Mouse (Mus musculus): ENCODE data around the gene Yy1. TPM values are rescaled to one million over a fixed set of nuclear protein-coding genes. Genes with fewer than 3 reads are reported as not detected.
A peak's percentile ranks its signal among the peaks of the same experiment; 100 is the strongest.

Yy1 gene
- polyA plus RNA-seq, 1 experiment from 2014 or later = 26.3 TPM

DNA sequence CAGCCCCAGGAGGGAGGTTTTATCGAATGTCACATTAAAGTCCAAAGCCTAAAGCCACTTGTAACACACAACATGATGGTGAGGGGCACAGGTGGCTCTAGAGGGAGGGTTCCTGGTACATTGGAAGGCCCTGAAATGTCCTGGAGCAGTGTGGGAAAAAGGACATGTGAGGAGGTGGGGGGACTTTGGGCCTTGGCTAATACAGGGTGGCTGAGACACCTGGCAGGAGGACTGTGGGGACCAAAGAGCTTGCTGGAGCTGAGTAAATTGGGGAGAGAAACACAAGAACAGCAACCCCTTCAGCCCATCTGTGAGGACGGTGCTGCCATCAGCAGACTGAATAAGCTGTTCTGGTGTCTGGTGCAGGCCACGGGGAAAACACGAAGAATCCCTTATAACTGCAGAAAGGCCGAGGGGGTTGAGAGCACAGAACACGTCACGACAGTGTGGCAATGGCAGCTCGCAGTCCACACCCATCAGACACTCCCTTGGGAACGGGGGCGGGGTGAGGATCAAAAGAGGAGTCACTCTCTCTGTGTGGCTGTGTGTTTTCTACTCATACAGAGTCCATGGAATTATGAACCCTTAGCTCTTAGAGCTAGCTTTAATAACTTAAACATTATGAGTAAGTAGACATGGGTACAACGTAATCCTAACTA, 24.4 kb upstream of the Yy1 start:
- Histone ChIP-seq H3K9ac (no peak overlapping the region), H3K36me3 (ENCODE audit: insufficient read depth) (no peaks in the 10 kb centered on the region), H3K4me1 (ENCODE audit: insufficient read depth) (peaks cover 6% of the 10 kb centered on the region; the same call in 1 of the 2 replicates), H3K27ac (ENCODE audit: low read depth) (no peak overlapping the region), H3K9me3 (ENCODE audit: low read depth, low read length) (no peaks in the 10 kb centered on the region), H3K4me3 (ENCODE audit: low read depth, low read length) (no peak overlapping the region), H3K27me3 (ENCODE audit: insufficient read depth, low read length) (no peaks in the 10 kb centered on the region), H3K4me2 (no peak overlapping the region)
- ATAC-seq (ENCODE audit: insufficient read depth) (no peak), DNase-seq (no peak)
- 78% methylated on average over 11 of the region's 11 CpGs for WGBS
- no peak for TF ChIP-seq CTCF (IDR thresholded peaks at IDR 0.05; ENCODE audit: low read depth)

DNA sequence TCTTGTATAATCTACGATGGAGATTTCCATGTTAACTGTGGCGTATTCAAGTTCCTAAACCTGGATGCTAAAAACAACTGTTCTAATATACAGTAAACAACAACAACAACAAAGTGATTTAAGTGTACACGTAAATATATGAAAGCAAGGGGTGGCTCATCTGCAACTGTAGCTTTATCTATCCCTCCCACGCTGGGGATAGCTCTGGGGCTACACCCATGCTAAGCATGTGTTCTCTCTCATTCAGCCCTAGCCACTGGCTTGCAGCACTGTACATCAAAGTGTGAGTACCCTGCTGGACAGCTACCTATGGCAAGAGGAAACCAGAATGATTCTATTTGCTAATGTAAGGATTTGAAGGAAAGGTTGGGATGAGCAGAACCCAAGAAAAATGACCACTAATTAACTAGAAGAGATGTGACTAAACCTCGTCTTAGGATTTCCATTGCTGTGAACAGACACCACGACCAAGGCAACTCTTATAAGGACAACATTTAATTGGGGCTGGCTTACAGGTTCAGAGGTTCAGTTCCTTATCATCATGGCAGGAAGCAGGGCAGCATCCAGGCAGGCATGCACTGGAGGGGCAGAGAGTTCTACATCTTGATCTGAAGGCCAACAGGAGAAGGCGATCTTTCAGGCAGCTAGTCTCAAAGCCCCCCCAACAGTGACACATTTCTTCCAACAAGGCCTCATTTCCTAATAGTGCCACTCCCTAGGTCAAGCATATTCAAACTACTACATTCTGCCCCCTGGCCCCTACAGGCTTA, 12.5 kb upstream of the Yy1 start:
- 93% methylated on average over 7 of the region's 7 CpGs for WGBS
- DNase-seq (no peak), ATAC-seq (ENCODE audit: insufficient read depth) (no peak)

DNA sequence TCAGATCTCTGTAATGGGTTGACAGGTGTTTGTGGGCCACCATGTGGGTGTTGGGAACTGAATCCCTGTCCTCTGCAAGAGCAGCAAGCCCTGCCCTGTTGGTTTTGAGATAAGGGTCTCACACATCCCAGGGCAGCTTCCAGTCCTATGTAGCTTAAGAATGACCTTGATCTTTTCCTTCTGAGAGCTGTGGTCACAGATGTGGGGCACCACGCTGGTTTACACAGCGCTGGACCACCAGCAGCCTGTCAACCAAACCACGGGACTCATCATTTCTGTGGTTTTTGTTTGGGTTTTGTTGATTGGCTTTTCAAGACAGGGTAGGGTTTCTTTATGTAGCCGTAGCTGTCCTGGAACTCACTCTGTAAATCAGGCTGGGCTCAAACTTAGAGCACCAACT, 7.6 kb upstream of the Yy1 start:
- Histone ChIP-seq H3K4me1 (ENCODE audit: insufficient read depth) (no peaks in the 10 kb centered on the region), H3K9me3 (ENCODE audit: low read depth, low read length) (no peaks in the 10 kb centered on the region), H3K27me3 (ENCODE audit: insufficient read depth, low read length) (no peaks in the 10 kb centered on the region), H3K9ac (no peak overlapping the region), H3K36me3 (ENCODE audit: insufficient read depth) (no peaks in the 10 kb centered on the region), H3K27ac (ENCODE audit: low read depth) (no peak overlapping the region), H3K4me3 (ENCODE audit: low read depth, low read length) (no peak overlapping the region), H3K4me2 (no peak overlapping the region)
- 92% methylated on average over 4 of the region's 4 CpGs for WGBS
- ATAC-seq (ENCODE audit: insufficient read depth) (no peak), DNase-seq (no peak)
- TF ChIP-seq CTCF (IDR thresholded peaks at IDR 0.05; ENCODE audit: low read depth) = no peak

More for the DNA sequence above, 12.5 kb upstream of the Yy1 start:
- Histone ChIP-seq H3K27ac (ENCODE audit: low read depth) (no peak overlapping the region), H3K9ac (no peak overlapping the region), H3K9me3 (ENCODE audit: low read depth, low read length) (no peaks in the 10 kb centered on the region; the same call in 1 of the 2 replicates), H3K4me2 (no peak overlapping the region), H3K4me3 (ENCODE audit: low read depth, low read length) (no peak overlapping the region), H3K4me1 (ENCODE audit: insufficient read depth) (no peaks in the 10 kb centered on the region), H3K36me3 (ENCODE audit: insufficient read depth) (no peaks in the 10 kb centered on the region), H3K27me3 (ENCODE audit: insufficient read depth, low read length) (no peaks in the 10 kb centered on the region)
- no peak for TF ChIP-seq CTCF (IDR thresholded peaks at IDR 0.05; ENCODE audit: low read depth)

DNA sequence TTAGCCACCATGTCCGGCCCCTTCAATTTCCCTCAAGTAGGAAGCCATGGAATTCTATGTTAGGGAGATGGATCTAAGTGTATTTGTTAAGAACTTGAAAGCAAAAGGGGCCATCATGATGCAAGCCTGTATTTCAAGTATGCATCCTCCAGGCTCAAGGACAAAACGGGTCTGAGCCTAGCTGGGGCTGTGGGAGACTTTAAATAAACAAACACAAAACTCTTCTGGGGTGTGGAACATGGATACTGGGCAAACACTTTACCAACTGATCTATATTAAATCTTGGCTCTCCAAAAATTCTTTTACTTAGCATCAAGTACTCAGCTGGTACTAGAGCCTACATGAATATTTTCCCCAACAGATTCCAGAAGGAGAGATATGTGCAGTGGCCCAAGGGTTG, 5.4 kb upstream of the Yy1 start:
- DNase-seq (no peak), ATAC-seq (ENCODE audit: insufficient read depth) (no peak)
- WGBS = 64% methylated on average over 2 of the region's 2 CpGs
- Histone ChIP-seq H3K4me2 (no peak overlapping the region), H3K36me3 (ENCODE audit: insufficient read depth) (no peaks in the 10 kb centered on the region), H3K9me3 (ENCODE audit: low read depth, low read length) (no peaks in the 10 kb centered on the region), H3K9ac (no peak overlapping the region), H3K4me1 (ENCODE audit: insufficient read depth) (no peaks in the 10 kb centered on the region), H3K4me3 (ENCODE audit: low read depth, low read length) (no peak overlapping the region), H3K27me3 (ENCODE audit: insufficient read depth, low read length) (no peaks in the 10 kb centered on the region), H3K27ac (ENCODE audit: low read depth) (no peak overlapping the region)
- no peak for TF ChIP-seq CTCF (IDR thresholded peaks at IDR 0.05; ENCODE audit: low read depth)

DNA sequence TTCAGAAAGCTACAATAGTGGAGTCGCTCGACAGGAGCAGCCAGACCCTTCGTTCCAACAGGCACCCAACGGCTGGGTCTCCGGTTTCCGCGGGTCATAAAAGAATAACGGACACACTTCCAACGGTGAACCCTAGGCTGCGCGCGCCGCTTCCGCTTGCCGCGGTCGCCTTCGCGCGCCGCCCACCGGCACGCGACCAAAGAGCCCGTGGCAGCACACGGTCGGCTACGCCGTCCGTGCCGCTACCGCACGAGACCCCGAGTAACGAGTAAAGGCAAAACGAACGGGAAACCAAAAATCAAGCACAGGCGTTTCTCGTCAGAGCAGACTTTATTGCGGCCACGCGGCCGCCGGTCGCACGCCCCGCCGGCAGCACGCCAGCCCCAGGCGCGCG, 624 bp upstream of the Yy1 start:
- Histone ChIP-seq H3K4me3 (ENCODE audit: low read depth, low read length) (peak overlapping the region; percentile 99), H3K9me3 (ENCODE audit: low read depth, low read length) (no peaks in the 10 kb centered on the region), H3K27ac (ENCODE audit: low read depth) (peak overlapping the region; percentile 97), H3K27me3 (ENCODE audit: insufficient read depth, low read length) (no peaks in the 10 kb centered on the region), H3K4me2 (peak overlapping the region; percentile 60), H3K4me1 (ENCODE audit: insufficient read depth) (peaks cover 12% of the 10 kb centered on the region; the same call in 1 of the 2 replicates), H3K9ac (peak overlapping the region; percentile 90), H3K36me3 (ENCODE audit: insufficient read depth) (no peaks in the 10 kb centered on the region)
- no peak for TF ChIP-seq CTCF (IDR thresholded peaks at IDR 0.05; ENCODE audit: low read depth)
- ATAC-seq (ENCODE audit: insufficient read depth) (peak; percentile 47), DNase-seq (peak; percentile 91)
- WGBS = under 1% methylated on average over 52 of the region's 52 CpGs

DNA sequence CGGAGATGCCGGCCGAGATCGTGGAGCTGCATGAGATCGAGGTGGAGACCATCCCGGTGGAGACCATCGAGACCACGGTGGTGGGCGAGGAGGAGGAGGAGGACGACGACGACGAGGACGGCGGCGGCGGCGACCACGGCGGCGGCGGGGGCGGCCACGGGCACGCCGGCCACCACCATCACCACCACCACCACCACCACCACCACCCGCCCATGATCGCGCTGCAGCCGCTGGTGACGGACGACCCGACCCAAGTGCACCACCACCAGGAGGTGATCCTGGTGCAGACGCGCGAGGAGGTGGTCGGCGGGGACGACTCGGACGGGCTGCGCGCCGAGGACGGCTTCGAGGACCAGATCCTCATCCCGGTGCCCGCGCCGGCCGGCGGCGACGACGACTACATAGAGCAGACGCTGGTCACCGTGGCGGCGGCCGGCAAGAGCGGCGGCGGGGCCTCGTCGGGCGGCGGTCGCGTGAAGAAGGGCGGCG, 724 bp downstream of the Yy1 start:
- peak overlapping the region; percentile 99 for H3K4me3 ChIP-seq (ENCODE audit: low read depth, low read length)
- ATAC-seq (ENCODE audit: insufficient read depth) (no peak), DNase-seq (no peak)
- peaks cover 12% of the 10 kb centered on the region; the same call in 1 of the 2 replicates for H3K4me1 ChIP-seq (ENCODE audit: insufficient read depth)
- no peaks in the 10 kb centered on the region for H3K27me3 ChIP-seq (ENCODE audit: insufficient read depth, low read length)
- H3K9ac ChIP-seq = peak overlapping the region; percentile 92
- no peaks in the 10 kb centered on the region for H3K36me3 ChIP-seq (ENCODE audit: insufficient read depth)
- H3K27ac ChIP-seq (ENCODE audit: low read depth) = peak overlapping the region; percentile 98
- whole genome bisulfite sequencing = 0% methylated on average over 64 of the region's 71 CpGs
- TF ChIP-seq CTCF (IDR thresholded peaks at IDR 0.05; ENCODE audit: low read depth) = no peak
- peak overlapping the region; percentile 53 for H3K4me2 ChIP-seq
- H3K9me3 ChIP-seq (ENCODE audit: low read depth, low read length) = no peaks in the 10 kb centered on the region

DNA sequence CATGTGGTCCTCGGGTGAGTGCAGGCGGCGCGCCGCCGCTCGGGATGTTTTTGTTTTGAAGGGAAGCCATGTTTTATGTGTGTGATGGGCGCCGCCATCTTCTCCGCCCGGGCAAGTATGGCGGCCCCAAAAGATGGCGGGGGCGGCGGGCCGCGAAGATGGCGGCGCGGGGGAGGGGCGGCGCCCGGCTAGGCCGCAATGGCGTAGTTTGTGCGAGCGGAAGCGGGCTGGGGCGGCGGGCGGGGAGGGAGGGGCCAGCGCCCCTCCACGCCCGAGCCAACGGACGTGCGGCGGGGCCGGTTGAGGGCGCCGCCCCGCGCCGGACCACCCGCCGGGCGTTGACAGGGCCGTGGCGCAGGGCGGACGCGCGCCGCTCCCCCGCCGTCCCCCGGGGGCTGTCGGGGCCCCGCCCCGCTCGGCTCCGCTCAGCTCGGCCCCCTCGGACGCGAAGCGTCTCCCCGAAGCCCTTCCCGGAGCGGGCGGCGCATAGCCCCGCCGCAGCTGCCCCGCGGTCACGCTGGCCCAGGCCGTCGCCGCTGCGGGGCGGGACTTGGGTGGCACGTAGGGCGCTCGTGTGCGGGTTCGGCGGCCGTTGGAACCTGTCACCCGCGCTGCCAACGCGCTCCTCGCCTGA, 1.4 kb downstream of the Yy1 start:
- no peaks in the 10 kb centered on the region for H3K27me3 ChIP-seq (ENCODE audit: insufficient read depth, low read length)
- peak overlapping the region; percentile 92 for H3K9ac ChIP-seq
- peak overlapping the region; percentile 98 for H3K27ac ChIP-seq (ENCODE audit: low read depth)
- H3K4me3 ChIP-seq (ENCODE audit: low read depth, low read length) = peak overlapping the region; percentile 99
- peak; percentile 91 for DNase-seq
- H3K36me3 ChIP-seq (ENCODE audit: insufficient read depth) = no peaks in the 10 kb centered on the region
- no peaks in the 10 kb centered on the region for H3K9me3 ChIP-seq (ENCODE audit: low read depth, low read length)
- ATAC-seq (ENCODE audit: insufficient read depth) = peak; percentile 69
- TF ChIP-seq CTCF (IDR thresholded peaks at IDR 0.05; ENCODE audit: low read depth) = no peak
- peak overlapping the region; percentile 90 for H3K4me2 ChIP-seq
- peaks cover 12% of the 10 kb centered on the region; the same call in 1 of the 2 replicates for H3K4me1 ChIP-seq (ENCODE audit: insufficient read depth)
- under 1% methylated on average over 83 of the region's 94 CpGs for WGBS

All from lung, embryonic 14.5 days (tissue).